Mouse (Mus musculus): Measurements from ENCODE around the gene Whrn.

The Whrn gene

GRCm38 (mm10) chr4:63494401-63494966 is 1.3 kb downstream of the Whrn start:
- in situ Hi-C loops (cut with MboI): no loop called here

- in situ Hi-C loops (cut with MboI): no loop called here
Observed at GRCm38 (mm10) chr4:63493351-63494121, 2.3 kb downstream of the Whrn start.

- in situ Hi-C loops (cut with MboI): no loop called here
Observed at GRCm38 (mm10) chr4:63491521-63491920, 4.3 kb downstream of the Whrn start.

GRCm38 (mm10) chr4:63490146-63490545 is 5.6 kb downstream of the Whrn start:
- in situ Hi-C loops (cut with MboI): no loop called here

GRCm38 (mm10) chr4:63489676-63490075 is 6.1 kb downstream of the Whrn start:
- in situ Hi-C loops (cut with MboI): no loop called here

GRCm38 (mm10) chr4:63487916-63488315 is 7.9 kb downstream of the Whrn start:
- in situ Hi-C loops (cut with MboI): no loop called here

- in situ Hi-C loops (cut with MboI): no loop called here
Observed at GRCm38 (mm10) chr4:63487256-63487655, 8.5 kb downstream of the Whrn start.

GRCm38 (mm10) chr4:63486523-63486922 is 9.3 kb downstream of the Whrn start:
- in situ Hi-C loops (cut with MboI): no loop called here

- in situ Hi-C loops (cut with MboI): no loop called here
Observed at GRCm38 (mm10) chr4:63483741-63484140, 12.1 kb downstream of the Whrn start.

- in situ Hi-C loops (cut with MboI): no loop called here
Observed at GRCm38 (mm10) chr4:63480845-63481167, 15.0 kb downstream of the Whrn start.

- in situ Hi-C loops (cut with MboI): no loop called here
Observed at GRCm38 (mm10) chr4:63480098-63480844, 15.5 kb downstream of the Whrn start.

GRCm38 (mm10) chr4:63478036-63478435 is 17.8 kb downstream of the Whrn start:
- in situ Hi-C loops (cut with MboI): no loop called here

GRCm38 (mm10) chr4:63476891-63477290 is 18.9 kb downstream of the Whrn start:
- in situ Hi-C loops (cut with MboI): no loop called here

- in situ Hi-C loops (cut with MboI): no loop called here
Observed at GRCm38 (mm10) chr4:63475208-63475607, 20.6 kb downstream of the Whrn start.

GRCm38 (mm10) chr4:63474439-63474838 is 21.4 kb downstream of the Whrn start:
- in situ Hi-C loops (cut with MboI): no loop called here

GRCm38 (mm10) chr4:63467338-63467737 is 28.5 kb downstream of the Whrn start:
- in situ Hi-C loops (cut with MboI): no loop called here

- in situ Hi-C loops (cut with MboI): no loop called here
Observed at GRCm38 (mm10) chr4:63466192-63466591, 29.6 kb downstream of the Whrn start.

GRCm38 (mm10) chr4:63460876-63461525 is 34.8 kb downstream of the Whrn start:
- in situ Hi-C loops (cut with MboI): no loop called here

GRCm38 (mm10) chr4:63459141-63459789 is 36.5 kb downstream of the Whrn start:
- in situ Hi-C loops (cut with MboI): no loop called here

- in situ Hi-C loops (cut with MboI): no loop called here
Observed at GRCm38 (mm10) chr4:63456547-63456946, 39.2 kb downstream of the Whrn start.

GRCm38 (mm10) chr4:63453939-63454513 is 41.8 kb downstream of the Whrn start:
- in situ Hi-C loops (cut with MboI): no loop called here

GRCm38 (mm10) chr4:63452555-63452954 is 43.2 kb downstream of the Whrn start:
- in situ Hi-C loops (cut with MboI): no loop called here
